Mouse (Mus musculus) hematopoietic stem cell, adult 5-6 weeks (primary cell): ENCODE data around the gene Nudt15. TPM values are rescaled to one million over a fixed set of nuclear protein-coding genes. Genes with fewer than 3 reads are reported as not detected.

Experiments
- ATAC-seq, 2 experiments: fragments of 125-278 bp in 1 of 2; replicated peaks in 1 of 2; 2 replicates each; pipeline ENCODE4 v1.8.0; 2016 to 2017; ENCODE audit warnings: inconsistent platforms in 2 of 2, mild to moderate bottlenecking in 2 of 2, moderate number of reproducible peaks in 2 of 2, low read depth in 1 of 2, moderate TSS enrichment in 1 of 2; ENCODE audit not compliant: low FRiP score in 2 of 2, poor library complexity in 2 of 2, severe bottlenecking in 2 of 2, insufficient read depth in 1 of 2, low TSS enrichment in 1 of 2
- total RNA-seq: library from RNA; stranded (forward); fragments of 172-1452, 232-1000 nt; gene quantifications from 2 replicates; pipeline ENCODE4 v1.2.3, GENCODE M21; 2017

Gene Nudt15
- total RNA-seq, 1 experiment from 2014 or later, result 6.8 TPM

DNA sequence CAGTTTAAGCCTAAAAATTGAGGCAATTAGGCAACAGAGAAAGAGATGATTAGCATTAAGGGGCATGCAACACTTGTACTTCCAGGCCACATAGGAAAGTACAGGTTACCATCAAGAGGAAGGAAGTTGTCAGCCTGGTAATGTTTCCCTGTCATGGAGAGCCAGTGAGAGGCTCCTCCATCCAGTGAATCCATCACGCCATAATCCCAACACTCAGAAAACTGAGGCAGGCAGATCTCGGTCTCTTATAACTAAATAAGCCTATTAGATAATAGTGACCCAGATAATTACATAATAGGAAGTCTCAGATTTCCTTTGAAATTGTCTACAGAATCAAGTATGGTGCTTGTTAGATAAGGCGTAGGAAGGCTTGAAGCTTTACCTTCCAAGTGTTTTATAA is 23.9 kb downstream of the Nudt15 start:
- no peak for ATAC-seq

GRCm38 (mm10) chr14:73509765-73510423 is 38.1 kb downstream of the Nudt15 start, which contains the start of gene Med4:
TSS of gene Med4 (plus strand) at chr14:73510025.
- ATAC-seq, result peak; percentile 87 to 95

GRCm38 (mm10) chr14:73508630-73509395 is 39.2 kb downstream of the Nudt15 start:
- ATAC-seq, result no peak

GRCm38 (mm10) chr14:73507702-73508376 is 40.2 kb downstream of the Nudt15 start:
- ATAC-seq, result no peak

DNA sequence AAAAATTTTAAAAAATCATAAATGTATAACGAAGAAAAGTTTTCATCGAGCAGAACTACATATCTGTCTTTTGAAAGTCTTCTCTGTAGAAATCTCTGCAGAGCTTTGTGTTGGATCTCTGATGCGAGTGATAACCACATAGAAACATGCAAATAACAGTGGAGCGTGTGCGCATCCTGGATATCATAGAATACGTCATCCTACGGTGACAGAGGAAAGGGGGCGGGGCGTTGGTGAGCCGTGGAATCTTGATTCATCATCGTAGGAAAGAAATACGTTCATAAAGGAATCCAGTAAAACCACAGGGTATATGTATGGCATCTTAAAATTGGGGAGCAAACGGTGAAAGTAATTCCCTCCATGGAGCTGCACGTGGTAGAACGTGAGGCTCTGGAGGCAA is 40.8 kb downstream of the Nudt15 start:
- ATAC-seq, result no peak

GRCm38 (mm10) chr14:73506283-73506682 is 41.8 kb downstream of the Nudt15 start:
- ATAC-seq, result no peak

GRCm38 (mm10) chr14:73503237-73503933 is 44.7 kb downstream of the Nudt15 start:
- no peak for ATAC-seq

DNA sequence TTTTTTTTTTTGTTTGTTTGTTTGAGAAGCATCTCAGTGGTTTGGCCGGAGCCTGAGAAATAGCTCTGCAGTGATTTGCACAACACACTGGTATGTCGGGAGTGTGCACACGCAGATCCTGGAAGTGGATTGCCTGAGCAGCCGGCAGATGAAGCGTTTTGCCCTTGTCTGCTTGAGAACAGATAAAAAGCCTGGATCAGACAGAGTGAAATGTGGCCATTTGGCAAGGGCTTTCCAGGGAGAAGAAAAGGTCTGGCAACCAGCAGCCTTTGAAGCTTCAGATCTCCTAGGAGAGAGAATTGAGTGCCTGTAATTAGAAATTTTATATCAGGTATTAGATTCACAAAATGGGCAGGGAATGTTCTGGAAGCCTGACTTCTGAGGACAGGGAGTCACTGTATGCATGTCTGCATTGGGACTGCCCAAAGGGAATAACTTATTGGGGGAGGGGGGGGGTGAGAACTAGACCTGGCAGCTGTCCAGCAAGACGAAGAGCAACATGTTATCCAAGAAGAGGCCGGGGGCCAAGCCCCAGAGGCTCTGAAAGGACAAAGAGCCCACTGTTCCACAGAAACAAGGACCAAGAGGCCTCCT is 45.4 kb downstream of the Nudt15 start:
- no peak for ATAC-seq

DNA sequence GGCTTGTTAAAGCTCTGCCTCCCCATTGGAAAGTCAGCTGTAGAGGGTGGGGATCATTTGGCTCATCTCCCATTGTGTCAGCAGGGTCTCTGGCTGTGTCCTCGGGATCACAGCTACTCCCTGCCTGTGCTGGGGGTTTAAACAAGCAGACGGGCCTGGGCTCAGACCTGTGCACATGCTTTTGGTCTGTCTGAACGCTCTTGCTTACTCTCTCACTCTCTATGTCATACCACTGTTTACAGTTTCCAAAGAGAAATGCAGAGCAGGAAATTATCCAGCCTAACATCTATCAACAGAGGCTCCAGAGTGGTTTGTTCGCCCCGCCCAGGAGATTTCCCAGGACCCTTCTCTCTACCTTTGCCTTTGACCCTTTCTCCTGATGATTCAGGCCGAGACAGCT is 46.3 kb downstream of the Nudt15 start:
- no peak for ATAC-seq

DNA sequence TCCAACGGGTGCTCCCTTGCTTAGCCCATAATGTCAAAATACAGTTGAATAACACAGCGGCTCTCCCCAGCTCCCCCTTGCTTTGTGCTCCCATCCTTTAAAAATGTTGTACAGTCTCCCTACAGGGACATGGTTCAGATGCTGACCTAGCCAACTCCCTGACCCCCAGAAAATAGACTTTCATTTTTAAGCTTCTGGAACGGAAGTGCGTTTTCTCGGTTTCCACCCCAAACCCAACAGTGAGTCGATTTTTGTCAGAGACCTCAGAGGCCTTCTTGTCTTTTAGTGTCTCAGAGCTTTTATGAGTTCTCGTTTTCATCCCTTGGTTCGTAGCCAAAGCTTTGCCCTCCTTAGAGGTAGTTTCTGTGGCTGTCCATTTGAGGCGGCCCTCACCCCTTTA is 46.8 kb downstream of the Nudt15 start:
- ATAC-seq, result no peak

GRCm38 (mm10) chr14:73495753-73496152 is 52.3 kb downstream of the Nudt15 start:
- no peak for ATAC-seq

GRCm38 (mm10) chr14:73494122-73494521 is 53.9 kb downstream of the Nudt15 start:
- peak; percentile 27 to 56; a peak in 2 of 4 replicates for ATAC-seq

- no peak for ATAC-seq
Measured at GRCm38 (mm10) chr14:73493356-73493755, 54.7 kb downstream of the Nudt15 start.

DNA sequence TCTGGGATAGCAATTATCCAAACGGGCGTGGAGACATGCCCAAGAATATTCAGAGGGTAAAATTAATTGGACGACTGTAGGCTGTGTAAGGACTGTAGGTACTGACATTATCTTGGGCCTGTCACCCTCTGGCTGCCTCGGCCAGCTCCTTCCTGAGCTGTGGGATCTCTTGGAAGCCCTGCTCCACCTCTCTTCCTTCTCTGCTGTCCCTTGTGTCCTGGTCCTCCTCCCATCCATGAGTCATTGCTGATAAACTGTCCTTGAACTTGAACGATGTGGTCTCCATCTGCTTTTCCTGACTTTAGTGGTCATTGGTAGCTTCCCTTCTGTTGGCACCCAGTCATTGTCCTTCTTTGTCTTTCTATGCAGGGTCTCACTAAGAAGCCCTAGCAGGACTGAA is 61.4 kb downstream of the Nudt15 start:
- no peak for ATAC-seq

- ATAC-seq, result no peak
Measured at GRCm38 (mm10) chr14:73484366-73485110, 63.5 kb downstream of the Nudt15 start.

- ATAC-seq, result no peak
Measured at GRCm38 (mm10) chr14:73483516-73484229, 64.4 kb downstream of the Nudt15 start.
